9 mouse cellular contexts compared by ENCODE assay signal in genomic region chr4:57780833-57781641, GRCm38 (mm10).
DNase-seq lines count a peak whose midpoint lies in the region; ATAC-seq lines count a peak whose summit lies in the region.
"Had no signal": no experiment of that assay in that cellular context is flagged by ENCODE, and none has a peak within 500 bp of the region (broad histone marks: within the 10 kb centered on the region; RNA-seq: fewer than 3 reads in every experiment).

No protein-coding gene starts in this region.

- WGBS in heart, embryonic 13.5 days, result 23% methylated on average over 20 of the region's 20 CpGs
- WGBS in forebrain, embryonic 16.5 days, result 5% methylated on average over 20 of the region's 20 CpGs
- 1% methylated on average over 20 of the region's 20 CpGs for WGBS in midbrain, embryonic 14.5 days

- H3K4me2 ChIP-seq in heart, embryonic 13.5 days, result peak overlapping the region; percentile 3
- 0 out of 2 replicates have a peak overlapping the region, but pooled peaks have one; percentile 6 for H3K4me2 ChIP-seq in forebrain, embryonic 16.5 days (ENCODE audit: low read length)
- H3K4me2 ChIP-seq in midbrain, embryonic 14.5 days (ENCODE audit: low read length), result peak overlapping the region; percentile 30

- peaks cover 50% of the 10 kb centered on the region for H3K4me1 ChIP-seq in heart, embryonic 13.5 days
- H3K4me1 ChIP-seq in forebrain, embryonic 16.5 days (replicated peaks; ENCODE audit: control insufficient read depth, insufficient read depth, low read length), result peaks cover 20% of the 10 kb centered on the region
- H3K4me1 ChIP-seq in midbrain, embryonic 14.5 days (ENCODE audit: control insufficient read depth, insufficient read depth, low read length), result peaks cover 15% of the 10 kb centered on the region

- no peak for ATAC-seq in heart, embryonic 13.5 days (ENCODE audit: extremely low read depth, insufficient number of reproducible peaks, low FRiP score, low TSS enrichment)
- ATAC-seq in forebrain, embryonic 16.5 days, result peak; percentile 14; the same call in 1 of the 2 replicates
- ATAC-seq in midbrain, embryonic 14.5 days (ENCODE audit: low FRiP score, low TSS enrichment), result peak; percentile 51; the same call in 1 of the 2 replicates

- H3K27me3 ChIP-seq in heart, embryonic 13.5 days (replicated peaks), result no peaks in the 10 kb centered on the region
- 0 out of 2 replicates have a peak, but pooled peaks cover 4% of the 10 kb centered on the region for H3K27me3 ChIP-seq in forebrain, embryonic 16.5 days (replicated peaks; ENCODE audit: control insufficient read depth, insufficient read depth, low read length)
- no peaks in the 10 kb centered on the region for H3K27me3 ChIP-seq in midbrain, embryonic 14.5 days (ENCODE audit: control insufficient read depth, insufficient read depth, low read length)

- DNase-seq in heart, adult 9 months (ENCODE audit: low spot score in 2 of 2), result no peak
- peak; percentile 100 for DNase-seq in R1 (ENCODE audit: low read depth, low spot score)
- peak; percentile 71 for DNase-seq in midbrain, embryonic 14.5 days
- no peak for DNase-seq in ovary, adult 18-20 months (ENCODE audit: low spot score)
- no peak for DNase-seq in right cerebral cortex, postnatal 14 days
- DNase-seq in adrenal gland, postnatal 4 days (ENCODE audit: low spot score in 2 of 2), result no peak
- DNase-seq: liver, embryonic 13.5 days had no signal

- no peaks in the 10 kb centered on the region for H3K36me3 ChIP-seq in heart, embryonic 13.5 days
- no peaks in the 10 kb centered on the region for H3K36me3 ChIP-seq in forebrain, embryonic 16.5 days (ENCODE audit: control insufficient read depth, insufficient read depth)
- no peaks in the 10 kb centered on the region for H3K36me3 ChIP-seq in midbrain, embryonic 14.5 days (ENCODE audit: control insufficient read depth, insufficient read depth, low read length)
- H3K36me3 ChIP-seq: liver, embryonic 13.5 days had no signal

- no peak overlapping the region for H3K4me3 ChIP-seq in heart, embryonic 13.5 days
- no peak overlapping the region for H3K4me3 ChIP-seq in forebrain, embryonic 16.5 days (replicated peaks; ENCODE audit: low read length)
- H3K4me3 ChIP-seq in midbrain, embryonic 14.5 days (replicated peaks; ENCODE audit: low read depth, low read length), result no peak overlapping the region

- H3K27ac ChIP-seq in heart, embryonic 13.5 days (replicated peaks), result no peak overlapping the region
- H3K27ac ChIP-seq in forebrain, embryonic 16.5 days (ENCODE audit: low read length), result no peak overlapping the region
- H3K27ac ChIP-seq in midbrain, embryonic 14.5 days (replicated peaks; ENCODE audit: low read depth, low read length), result 0 out of 2 replicates have a peak overlapping the region, but pooled peaks have one; percentile 20
- H3K27ac ChIP-seq: liver, embryonic 13.5 days had no signal

- H3K9ac ChIP-seq in heart, embryonic 13.5 days, result no peak overlapping the region
- H3K9ac ChIP-seq in forebrain, embryonic 16.5 days (replicated peaks; ENCODE audit: low read depth, low read length), result no peak overlapping the region
- H3K9ac ChIP-seq in midbrain, embryonic 14.5 days (replicated peaks; ENCODE audit: low read length), result no peak overlapping the region
- H3K9ac ChIP-seq: liver, embryonic 13.5 days had no signal

- H3K9me3 ChIP-seq in heart, embryonic 13.5 days, result no peaks in the 10 kb centered on the region
- no peaks in the 10 kb centered on the region for H3K9me3 ChIP-seq in forebrain, embryonic 16.5 days (ENCODE audit: control insufficient read depth, low read length)
- H3K9me3 ChIP-seq in midbrain, embryonic 14.5 days (ENCODE audit: control insufficient read depth, low read length), result no peaks in the 10 kb centered on the region
- H3K9me3 ChIP-seq: liver, embryonic 13.5 days had no signal

Comparison
In these comparisons a context has a peak if more than half of its experiments do, and no peak if none do; other contexts are left out.
1. DNase-seq: peak in R1 (single experiment) and midbrain, embryonic 14.5 days (single experiment); none in heart, adult 9 months (0 of 2), ovary, adult 18-20 months (single experiment), right cerebral cortex, postnatal 14 days (single experiment) and adrenal gland, postnatal 4 days (0 of 2).
2. Peak in every context shown above with its lines, with median percentiles within 50 percentile points of each other: H3K4me2 ChIP-seq.